Mouse (Mus musculus): ENCODE measurements around the gene Pgpep1. TPM values are rescaled to one million over a fixed set of nuclear protein-coding genes. Genes with fewer than 3 reads are reported as not detected.

The Pgpep1 gene
- total RNA-seq, 4 experiments from 2014 or later: 40.0 to 57.7 (median 44.4) TPM

GRCm38 (mm10) chr8:70609368-70609848, 50.8 kb downstream of the Pgpep1 start:
- DNase-seq (ENCODE audit: low spot score): peak; percentile 89

DNA sequence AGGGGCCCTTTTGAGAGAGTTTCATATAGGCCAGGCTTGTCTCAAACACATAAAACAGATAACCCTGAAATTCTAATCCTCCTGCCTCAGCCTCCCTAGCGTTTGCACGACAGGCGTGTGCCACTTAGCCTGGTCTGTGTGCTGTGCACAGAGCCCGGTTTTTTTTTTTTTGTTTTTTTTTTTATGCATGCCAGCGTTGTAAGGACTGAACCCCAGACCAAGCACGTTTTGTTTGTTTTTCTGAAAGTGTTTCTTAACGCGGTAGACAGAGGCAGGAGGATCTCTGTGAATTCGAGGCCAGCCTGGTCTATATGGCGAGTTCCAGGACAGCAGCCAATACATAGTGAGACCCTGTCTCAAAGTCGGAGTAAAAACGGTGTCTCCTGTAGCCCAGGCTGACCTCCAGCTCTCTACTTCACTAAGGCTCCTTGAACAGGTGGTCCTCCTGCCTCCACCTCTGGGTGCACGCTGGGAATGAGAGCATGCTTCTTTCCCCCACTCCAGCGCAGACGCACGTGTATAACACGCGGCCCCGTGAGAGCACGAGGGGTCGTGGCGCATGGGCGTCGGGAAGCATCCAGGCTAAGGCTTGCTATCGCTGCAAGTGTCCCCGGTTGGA, 51.3 kb downstream of the Pgpep1 start, which contains the start of gene Ssbp4:
Ssbp4 (minus strand) TSS at position 124 of the 619 bp plus-strand sequence.
- no peak for DNase-seq (ENCODE audit: low spot score)

DNA sequence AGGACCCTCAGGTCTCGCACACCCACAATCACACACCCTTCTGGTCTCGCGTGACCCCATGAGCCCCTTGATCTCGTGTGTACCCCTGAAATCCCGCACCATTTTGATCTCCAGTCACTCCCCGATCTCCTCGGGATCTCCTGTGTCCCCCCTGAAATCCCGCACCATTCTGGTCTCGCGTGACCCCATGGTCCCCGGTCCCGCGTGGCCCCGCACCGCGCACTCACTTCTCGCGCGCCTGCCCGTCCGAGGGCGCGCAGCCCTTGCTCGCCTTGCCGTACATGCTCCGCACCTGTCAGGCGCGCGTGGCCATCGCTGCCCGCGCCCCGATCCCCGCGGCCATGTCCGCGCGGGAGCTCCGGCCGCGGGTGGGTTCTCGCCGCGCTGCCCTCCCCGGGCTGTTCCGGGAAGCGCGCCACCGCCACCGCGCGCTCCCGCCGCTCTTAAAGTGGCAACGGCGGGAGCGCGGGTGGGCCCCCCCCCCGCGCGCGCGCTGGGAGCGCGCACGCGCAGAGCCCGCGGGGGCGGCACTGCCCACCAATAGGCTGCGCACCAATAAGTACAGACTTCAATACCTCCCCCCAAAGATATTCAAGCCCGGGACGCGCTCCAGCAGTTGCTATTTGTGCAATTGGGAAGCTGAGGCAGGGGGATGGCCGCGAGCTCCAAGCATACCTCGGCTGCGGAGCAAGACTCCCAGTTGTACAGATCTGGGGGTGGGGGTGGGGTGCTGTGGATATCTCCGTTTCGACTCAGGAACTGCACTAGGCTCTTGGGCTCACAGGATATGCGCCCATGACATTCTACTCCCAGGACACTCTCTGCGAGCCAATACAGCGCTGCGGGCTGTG, 52.1 kb downstream of the Pgpep1 start:
- DNase-seq (ENCODE audit: low spot score): peak; percentile 58

GRCm38 (mm10) chr8:70607603-70607897, 52.6 kb downstream of the Pgpep1 start:
- DNase-seq (ENCODE audit: low spot score): no peak

GRCm38 (mm10) chr8:70606780-70607602, 53.2 kb downstream of the Pgpep1 start:
- no peak for DNase-seq (ENCODE audit: low spot score)

GRCm38 (mm10) chr8:70605871-70606779, 54.1 kb downstream of the Pgpep1 start:
- DNase-seq (ENCODE audit: low spot score): no peak

DNA sequence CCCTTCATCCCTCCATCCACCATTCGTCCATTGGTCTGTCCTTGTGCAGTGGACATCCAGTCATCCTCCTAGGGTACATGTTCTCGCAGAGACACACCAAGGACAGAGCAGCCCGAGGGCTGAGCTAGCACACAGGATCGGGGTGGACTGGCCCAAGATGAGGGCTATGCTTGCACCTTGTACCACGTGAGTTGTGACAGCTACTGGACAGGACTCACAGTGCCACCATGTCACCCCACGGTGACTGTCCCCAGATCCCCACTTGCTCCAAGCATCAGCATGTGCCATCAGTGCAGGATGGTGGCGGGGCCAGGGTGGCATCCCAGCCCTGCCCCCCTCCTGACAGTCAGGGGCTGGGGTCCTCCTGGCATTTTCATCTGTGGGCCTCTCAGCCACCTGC, 55.6 kb downstream of the Pgpep1 start:
- no peak for DNase-seq (ENCODE audit: low spot score)

GRCm38 (mm10) chr8:70602139-70602811, 57.9 kb downstream of the Pgpep1 start:
- no peak for DNase-seq (ENCODE audit: low spot score)

DNA sequence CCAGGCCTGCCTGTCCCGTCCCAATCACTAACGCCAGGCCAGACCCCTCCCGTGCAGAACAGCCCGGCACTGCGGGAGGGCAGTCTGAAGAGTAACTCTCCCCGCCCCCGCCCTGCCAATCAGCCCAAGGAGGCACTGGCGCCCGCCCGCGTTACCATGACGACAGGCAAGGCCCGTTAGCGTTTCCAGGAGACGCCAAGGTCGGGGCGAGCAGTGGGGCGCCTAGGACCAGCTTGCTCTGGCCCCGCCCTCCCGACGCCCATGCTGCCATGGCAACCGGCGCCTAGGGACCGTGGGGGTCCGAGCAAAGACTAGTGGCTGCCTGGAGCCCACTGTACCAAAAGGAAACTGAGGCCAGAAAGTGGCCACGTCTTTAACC, 58.9 kb downstream of the Pgpep1 start:
- DNase-seq (ENCODE audit: low spot score): no peak

DNA sequence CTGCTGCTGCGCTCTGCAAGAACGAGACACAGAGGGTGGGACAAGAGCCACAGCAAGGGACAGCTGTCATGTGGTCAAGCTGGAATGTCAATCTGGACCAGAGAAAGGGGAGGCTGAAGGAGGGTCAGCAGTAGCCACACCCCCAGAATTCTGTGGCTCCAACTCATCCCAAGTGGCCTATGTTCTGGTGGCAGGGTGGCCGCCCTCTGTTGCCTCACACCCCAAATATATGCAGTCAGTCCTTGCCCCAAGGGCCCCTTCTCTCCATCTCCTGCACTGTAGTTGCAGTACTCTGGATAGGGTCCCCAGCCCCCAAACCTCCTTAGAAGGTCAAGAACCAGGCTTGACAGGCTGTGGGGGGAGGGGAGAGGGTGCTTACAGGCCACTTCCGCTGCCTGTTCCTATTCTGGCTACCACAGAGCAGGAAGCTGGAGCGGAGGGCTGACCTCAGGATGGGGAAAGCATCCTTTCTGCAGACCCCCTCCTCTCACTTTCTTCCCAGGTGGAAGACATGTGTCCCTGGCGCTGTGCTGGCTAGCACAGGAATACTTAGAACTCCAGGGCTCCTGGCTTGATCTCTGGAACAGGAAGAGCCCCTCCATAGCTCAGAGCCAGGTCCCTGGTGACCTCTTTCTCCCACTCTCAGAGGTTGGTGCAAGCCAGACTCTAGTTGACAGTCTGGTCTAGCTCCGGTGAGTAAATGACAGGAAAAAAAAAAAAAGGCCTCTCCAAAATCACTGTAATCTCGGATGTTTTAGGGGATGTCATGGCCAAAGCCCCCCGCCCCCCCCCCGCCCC, 59.5 kb downstream of the Pgpep1 start:
- DNase-seq (ENCODE audit: low spot score): no peak

DNA sequence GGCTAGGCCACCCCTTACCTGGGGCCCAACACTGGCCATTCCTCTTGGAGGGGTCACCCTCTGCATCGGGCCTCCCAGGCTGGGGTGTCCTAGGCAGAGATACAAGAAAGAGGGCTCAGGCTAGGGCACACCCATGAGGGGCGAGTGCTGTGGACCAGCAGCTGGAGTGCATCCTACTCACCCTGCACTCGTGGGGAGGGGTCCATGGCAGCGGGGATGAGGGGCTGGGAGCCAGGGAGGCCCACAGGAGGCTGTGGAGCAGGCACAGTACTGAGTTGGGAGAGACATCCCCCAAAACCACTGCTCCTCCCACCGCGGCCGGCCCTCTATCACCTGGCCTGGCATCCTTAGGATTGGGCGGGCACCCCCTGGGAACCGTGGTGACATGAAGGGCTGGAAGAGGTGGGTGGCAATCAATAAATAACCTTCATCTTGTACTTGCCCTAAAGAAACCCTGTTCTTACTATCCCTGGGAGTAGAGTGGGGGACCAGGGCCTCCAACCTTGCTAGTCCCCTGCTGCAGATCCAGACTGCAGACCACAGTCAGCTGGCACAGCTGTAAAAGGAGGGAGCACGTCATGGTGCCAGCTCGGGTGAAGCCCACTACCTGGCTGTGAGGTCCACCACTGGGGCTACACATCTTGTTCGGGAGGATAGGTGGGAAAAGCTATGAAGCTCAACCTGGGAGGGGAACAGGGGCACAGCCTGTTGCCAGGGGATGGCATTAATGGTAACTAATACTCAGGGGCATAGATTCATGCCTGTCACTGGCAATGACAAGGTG, 60.5 kb downstream of the Pgpep1 start:
- no peak for DNase-seq (ENCODE audit: low spot score)

DNA sequence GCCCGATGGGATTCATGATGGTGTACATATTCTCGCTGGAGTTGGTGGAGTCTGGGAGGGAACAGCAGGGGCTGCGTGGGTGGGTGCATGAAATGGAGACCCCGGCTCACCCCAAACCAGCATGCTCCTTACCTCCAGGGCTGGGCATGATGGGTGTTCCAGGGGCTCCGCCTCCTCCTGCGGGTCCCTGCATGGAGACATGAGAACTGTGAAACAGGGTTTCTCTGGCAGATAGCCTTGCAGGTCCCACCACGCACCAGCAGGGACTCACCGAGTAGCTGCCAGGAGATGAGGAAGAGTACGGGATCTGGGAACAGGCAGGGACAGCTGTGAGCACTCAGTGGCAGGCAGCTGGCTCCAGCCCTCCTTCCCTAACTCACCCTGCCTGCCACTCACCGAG, 61.5 kb downstream of the Pgpep1 start:
- no peak for DNase-seq (ENCODE audit: low spot score)

DNA sequence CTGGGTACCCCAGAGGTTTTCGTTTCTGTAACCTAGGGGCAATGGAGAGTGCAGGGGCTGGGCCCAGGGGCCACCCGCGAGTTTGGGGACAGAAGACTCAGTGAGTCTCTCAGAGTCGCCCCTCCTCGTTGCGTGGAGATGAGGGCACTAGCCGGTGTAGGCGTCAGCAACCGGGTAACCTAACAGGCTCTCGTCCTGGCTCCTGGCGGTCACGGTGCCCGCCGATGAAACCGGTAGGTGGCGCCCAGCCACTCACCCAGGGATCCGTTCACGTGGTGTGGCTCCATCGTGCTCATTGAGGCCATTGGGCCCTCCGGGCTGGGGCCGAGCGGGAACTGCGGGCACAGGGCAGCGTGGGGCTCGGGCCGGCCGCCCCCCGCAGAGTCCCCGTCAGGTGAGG, 61.9 kb downstream of the Pgpep1 start:
- DNase-seq (ENCODE audit: low spot score): no peak

DNA sequence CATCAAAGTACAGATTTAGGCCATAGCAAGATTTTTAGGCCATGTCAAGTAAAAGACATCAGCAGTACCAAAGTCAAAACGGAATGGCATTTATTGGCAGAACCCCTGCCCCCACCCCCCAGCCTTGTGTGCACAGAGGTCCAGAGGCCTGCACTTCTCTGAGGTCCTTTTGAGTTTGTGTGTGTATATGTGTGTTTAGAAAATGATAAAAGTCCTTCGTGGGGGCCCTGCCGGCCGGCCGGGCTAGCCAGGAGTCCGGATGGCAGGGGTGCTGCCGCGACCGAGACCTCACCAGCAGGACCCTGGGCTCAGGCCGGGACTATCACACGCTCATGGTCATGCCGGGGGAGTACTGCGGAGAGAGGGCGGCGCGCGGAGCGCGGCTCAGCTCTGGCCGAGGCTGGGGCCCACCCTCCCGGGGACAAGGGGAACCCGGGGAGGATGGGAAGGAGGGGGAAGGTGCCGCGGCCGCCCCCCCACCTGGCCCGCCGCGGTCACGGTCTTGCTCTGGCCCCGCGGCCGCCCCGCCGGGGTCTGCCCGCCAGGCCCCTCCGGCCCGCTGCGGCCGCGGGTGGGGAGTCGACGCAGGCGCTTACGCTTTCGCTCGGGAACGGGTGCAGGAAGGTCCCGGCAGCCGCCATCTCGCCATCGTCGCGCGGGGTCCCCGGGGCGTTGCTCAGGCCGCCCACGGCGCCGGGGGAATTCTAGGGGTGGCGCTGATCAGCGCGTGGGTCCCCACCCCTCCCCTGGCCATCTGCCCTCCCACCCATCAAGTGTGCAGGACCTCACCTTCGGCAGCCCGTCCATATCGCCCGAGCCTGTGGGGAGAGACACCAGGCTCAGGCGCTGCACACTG, 62.5 kb downstream of the Pgpep1 start:
- no peak for DNase-seq (ENCODE audit: low spot score)

DNA sequence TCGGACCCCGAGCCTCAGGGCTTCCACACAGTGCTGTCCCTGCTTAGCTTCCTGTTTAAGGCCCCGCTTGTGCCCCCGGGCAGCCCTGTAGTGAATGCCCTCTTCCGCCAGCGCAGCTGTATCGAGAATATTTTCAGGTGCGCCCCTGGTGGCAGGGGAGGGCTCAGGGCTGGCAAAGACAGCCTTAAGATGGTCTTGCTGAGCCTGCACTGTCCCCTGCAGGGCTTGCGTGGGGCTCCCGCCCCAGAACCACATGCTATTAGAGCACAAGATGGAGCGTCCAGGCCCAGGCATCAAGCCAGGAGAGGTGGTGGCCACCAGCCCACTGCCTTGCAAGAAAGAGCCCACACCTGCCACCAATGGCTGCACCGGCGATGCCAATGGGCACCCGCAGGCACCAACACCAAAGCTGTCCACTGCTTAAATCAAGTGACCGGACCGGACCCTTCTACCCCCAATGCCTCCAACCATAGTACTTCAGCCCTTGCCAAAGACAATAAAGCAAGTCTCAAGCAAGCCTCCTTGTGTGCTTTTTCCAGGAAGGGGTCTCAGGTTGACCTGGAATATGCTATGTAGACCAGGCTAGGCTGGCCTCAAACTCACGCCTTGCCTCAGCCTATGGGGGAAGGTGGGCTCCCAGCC, 63.3 kb downstream of the Pgpep1 start:
- no peak for DNase-seq (ENCODE audit: low spot score)
